Mouse (Mus musculus): ENCODE data around the gene Aspm. TPM values are rescaled to one million over a fixed set of nuclear protein-coding genes. Genes with fewer than 3 reads are reported as not detected.

Aspm gene
- total RNA-seq, 2 experiments from 2014 or later, result 0.48 to 0.86 TPM

DNA sequence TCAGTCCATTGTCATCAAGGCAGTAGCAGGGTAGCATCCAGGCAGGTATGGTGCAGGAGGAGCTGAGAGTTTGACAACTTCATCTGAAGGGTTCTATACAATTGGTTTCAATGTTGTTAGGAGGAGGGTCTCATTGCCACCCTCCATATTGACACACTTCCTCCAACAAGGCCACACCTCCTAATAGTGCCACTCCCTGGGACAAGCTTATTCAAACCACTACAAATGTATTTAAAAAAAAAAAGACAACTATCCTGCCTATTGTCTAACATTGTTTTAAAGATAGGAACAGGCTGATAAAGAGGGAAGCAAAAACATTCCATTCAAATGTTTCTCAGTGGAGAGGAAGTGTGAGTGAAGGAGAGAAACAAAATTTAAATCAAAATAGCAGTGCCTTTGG is 45.2 kb downstream of the Aspm start:
- DNase-seq (ENCODE audit: low spot score in 2 of 2), result no peak

- no peak for DNase-seq (ENCODE audit: low spot score in 2 of 2)
Observed at GRCm38 (mm10) chr1:139501258-139501752, 46.7 kb downstream of the Aspm start, which contains the start of gene F13b. TSS of gene F13b (plus strand) at chr1:139501702.

DNA sequence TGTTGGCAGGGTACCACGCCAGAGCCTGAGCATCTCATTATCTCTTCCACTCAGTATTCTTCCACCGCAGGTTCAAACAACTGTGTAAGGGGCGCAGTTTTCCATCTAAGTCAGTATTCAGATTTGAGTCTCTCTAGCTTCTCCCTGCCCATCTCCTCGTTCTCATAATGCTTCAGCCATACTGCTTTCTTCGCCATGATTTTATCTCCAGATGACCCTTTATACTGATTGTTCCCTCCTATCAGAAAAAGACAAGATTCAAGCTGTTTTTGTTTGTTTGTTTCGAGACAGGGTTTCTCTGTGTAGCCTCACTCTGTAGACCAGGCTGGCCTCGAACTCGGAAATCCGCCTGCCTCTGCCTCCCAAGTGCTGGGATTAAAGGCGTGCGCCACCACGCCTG is 60.0 kb downstream of the Aspm start:
- no peak for DNase-seq (ENCODE audit: low spot score in 2 of 2)

Other genes with a start within 250 kb of the Aspm start
- under 1 TPM in 1 of 2 experiments, not detected in 1; 0.10 TPM for gene Crb1, start 77.7 kb upstream of the Aspm start, total RNA-seq (2021)
- 10 to 100 TPM; 31.9 to 43.4 TPM for gene Zbtb41, start 32.5 kb upstream of the Aspm start, total RNA-seq (2021)
- under 1 TPM in 1 of 2 experiments, not detected in 1; 0.13 TPM for gene F13b, start 46.9 kb downstream of the Aspm start, total RNA-seq (2021)
- not detected for gene Cfhr1, start 105.5 kb downstream of the Aspm start, total RNA-seq (2021)